12 mouse cellular contexts compared by ENCODE assay signal in genomic region chrX:64058389-64058788, GRCm38 (mm10).
A peak's percentile ranks its signal among the peaks of the same experiment; 100 is the strongest.
DNase-seq lines count a peak whose midpoint lies in the region; ATAC-seq lines count a peak whose summit lies in the region.
"Had no signal": no experiment of that assay in that cellular context is flagged by ENCODE, and none has a peak within 500 bp of the region (broad histone marks: within the 10 kb centered on the region; RNA-seq: fewer than 3 reads in every experiment).

No protein-coding gene starts in this region.

- intact Hi-C loops in left cerebral cortex, postnatal 14 days (cut with DNase I), result no loop called here

- ATAC-seq in cerebellum, adult (ENCODE audit: insufficient number of reproducible peaks, low FRiP score, low TSS enrichment), result no peak

- DNase-seq in cerebellum, postnatal 14 days, result peak; percentile 3 to 22
- DNase-seq in kidney, adult 9 months, result peak; percentile 2
- DNase-seq in kidney, postnatal 14 days, result no peak
- DNase-seq in A20 (ENCODE audit: low read depth, low spot score), result peak; percentile 18
- peak; percentile 4 for DNase-seq in embryo, embryonic 10 days (ENCODE audit: low spot score)
- DNase-seq in left cerebral cortex, postnatal 14 days (ENCODE audit: low spot score in 2 of 2), result no peak
- DNase-seq in urinary bladder, postnatal 36 days (ENCODE audit: low spot score in 2 of 2), result no peak
- DNase-seq: cerebellum, postnatal 25 days; lung, adult 2 months; right cerebral cortex, postnatal 14 days; thymus, postnatal 36 days had no signal

Comparison
In these comparisons a context has a peak if more than half of its experiments do, and no peak if none do; other contexts are left out.
1. DNase-seq: peak in cerebellum, postnatal 14 days (2 of 2), kidney, adult 9 months (single experiment), A20 (single experiment) and embryo, embryonic 10 days (single experiment); none in kidney, postnatal 14 days (single experiment), left cerebral cortex, postnatal 14 days (0 of 2) and urinary bladder, postnatal 36 days (0 of 2).